8 mouse cellular contexts compared by ENCODE assay signal in the genomic region with DNA sequence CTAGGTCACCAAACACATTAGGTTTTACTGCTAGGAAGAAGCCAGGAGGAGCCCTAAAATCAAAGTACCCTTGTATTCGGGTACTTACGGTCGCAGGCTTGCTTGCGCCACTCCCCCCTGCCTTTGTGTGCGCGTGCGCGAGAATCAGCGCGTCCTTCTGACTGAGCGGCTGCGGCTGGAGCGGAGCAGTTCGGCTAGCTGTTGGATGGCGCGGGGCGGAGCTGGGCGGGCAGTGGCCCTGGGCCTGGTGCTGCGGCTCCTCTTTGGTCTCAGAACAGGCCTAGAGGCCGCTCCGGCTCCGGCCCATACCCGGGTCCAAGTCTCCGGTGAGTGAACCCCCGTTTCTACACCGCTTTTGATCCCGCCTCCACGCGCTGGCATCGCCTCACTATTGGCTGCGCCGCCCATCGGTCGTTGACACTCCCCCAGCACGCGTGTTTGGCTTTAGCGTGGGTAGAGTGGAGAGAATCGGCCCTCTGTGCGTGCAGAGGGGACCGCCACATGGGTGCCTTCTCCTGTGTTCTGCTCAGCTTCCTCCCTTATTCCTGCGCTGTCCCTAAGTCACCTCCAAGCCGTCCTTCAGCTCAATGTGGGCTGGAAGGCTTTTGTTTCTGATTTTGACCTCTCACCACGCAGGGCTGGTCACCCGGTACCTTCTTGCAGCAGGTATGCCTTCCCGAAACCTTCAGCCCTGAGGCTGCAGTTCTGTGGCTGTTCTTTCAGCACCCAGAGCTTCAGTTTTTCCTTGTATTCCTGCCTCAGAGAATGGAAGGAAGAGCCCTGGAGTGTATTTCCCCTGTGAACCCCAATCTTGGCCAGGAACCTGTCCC. TPM values are rescaled to one million over a fixed set of nuclear protein-coding genes. Genes with fewer than 3 reads are reported as not detected.
DNase-seq lines count a peak whose midpoint lies in the region; ATAC-seq and TF ChIP-seq lines count a peak whose summit lies in the region.

Cd320 (plus strand) TSS at position 126 of the 830 bp plus-strand sequence.

- DNase-seq in MEL-GATA-1-ER (ENCODE audit: extremely low read depth, low read depth) = peak; percentile 79
- peak; percentile 93 for DNase-seq in cerebellum, adult 8-10 months
- DNase-seq in hindbrain, embryonic 10.5 days (ENCODE audit: low spot score) = peak; percentile 92
- DNase-seq in layer of hippocampus, adult 9-11 months = peak; percentile 91
- DNase-seq in lung, postnatal 0 days (ENCODE audit: low spot score) = peak; percentile 96
- DNase-seq in ovary, postnatal 14 days (ENCODE audit: low spot score) = peak; percentile 84
- peak; percentile 91 for DNase-seq in thymus, postnatal 14 days

- H3K9me3 ChIP-seq in hindbrain, embryonic 10.5 days = no peaks in the 10 kb centered on the region
- H3K9me3 ChIP-seq in lung, postnatal 0 days (ENCODE audit: low read length) = no peaks in the 10 kb centered on the region

- H3K4me2 ChIP-seq in lung, postnatal 0 days (replicated peaks; ENCODE audit: low read depth, low read length) = peak within 1 kb of the TSS; percentile 80

- under 1% methylated on average over 45 of the region's 45 CpGs for WGBS in hindbrain, embryonic 10.5 days
- WGBS in lung, postnatal 0 days = under 1% methylated on average over 43 of the region's 45 CpGs

- peaks cover 15% of the 10 kb centered on the region for H3K4me1 ChIP-seq in hindbrain, embryonic 10.5 days (replicated peaks)
- no peaks in the 10 kb centered on the region for H3K4me1 ChIP-seq in lung, postnatal 0 days (ENCODE audit: insufficient read depth, low read depth, low read length)

- H3K27ac ChIP-seq in hindbrain, embryonic 10.5 days = peak within 1 kb of the TSS; percentile 90
- peak within 1 kb of the TSS; percentile 32; the same call in 1 of the 2 replicates for H3K27ac ChIP-seq in lung, postnatal 0 days (ENCODE audit: low read length)

- peaks cover 40% of the 10 kb centered on the region for H3K36me3 ChIP-seq in hindbrain, embryonic 10.5 days
- H3K36me3 ChIP-seq in lung, postnatal 0 days (ENCODE audit: insufficient read depth, low read length) = no peaks in the 10 kb centered on the region; the same call in 1 of the 2 replicates

- TF ChIP-seq EP300 in lung, postnatal 0 days (IDR thresholded peaks at IDR 0.05) = no peak

- peak within 1 kb of the TSS; percentile 69 for H3K4me3 ChIP-seq in hindbrain, embryonic 10.5 days
- peak within 1 kb of the TSS; percentile 82 for H3K4me3 ChIP-seq in lung, postnatal 0 days (ENCODE audit: low read depth, low read length)

- H3K27me3 ChIP-seq in hindbrain, embryonic 10.5 days (ENCODE audit: insufficient read depth, poor library complexity, severe bottlenecking) = no peaks in the 10 kb centered on the region
- no peaks in the 10 kb centered on the region for H3K27me3 ChIP-seq in lung, postnatal 0 days (replicated peaks; ENCODE audit: insufficient read depth, low read length)

- peak; percentile 94 for ATAC-seq in frontal cortex, adult (ENCODE audit: low TSS enrichment)
- peak; percentile 96 for ATAC-seq in lung, postnatal 0 days

- TF ChIP-seq CTCF in lung, postnatal 0 days (IDR thresholded peaks at IDR 0.05) = peak; percentile 40

- peak within 1 kb of the TSS; percentile 52 for H3K9ac ChIP-seq in lung, postnatal 0 days (replicated peaks; ENCODE audit: low read depth)

RNA-seq across cellular contexts. Expression of gene Cd320, which starts in this region (rescaled TPM):
- polyA plus RNA-seq in hindbrain, embryonic 10.5 days (2016; fragmentation: Nextera tagmentation; extraction: Ambion mirVana) = 87.7 and 91.8 TPM in 2 replicates
- polyA plus RNA-seq in lung, postnatal 0 days (2015; fragmentation: Nextera tagmentation; extraction: Ambion mirVana) = 37.6 and 39.3 TPM in 2 replicates

Comparison
In these comparisons a context has a peak if more than half of its experiments do, and no peak if none do; other contexts are left out.
1. Peak in every context shown above with its lines: DNase-seq, ATAC-seq, H3K4me3 ChIP-seq and H3K27ac ChIP-seq.